Mouse (Mus musculus) adrenal gland, postnatal 4 days (tissue): Measurements from ENCODE around the gene Gm21865. TPM values are rescaled to one million over a fixed set of nuclear protein-coding genes. Genes with fewer than 3 reads are reported as not detected.
"Not testable (repeated sequence)": the region's sequence is repeated elsewhere in the genome, so short reads cannot be mapped to it uniquely, and the experiment has no call there.

Source experiments
- DNase-seq, 2 experiments: peaks; one replicate each; pipeline ENCODE4 v3.0.0; 2021 to 2022; ENCODE audit warnings: low spot score in 2 of 2, mixed read lengths in 2 of 2
- long read RNA-seq, 2 experiments: library from polyadenylated mRNA; stranded (forward); transcript quantifications; one replicate each; pipeline ENCODE4 v2.0.0; 2021
- total RNA-seq, 2 experiments: library from RNA; stranded (reverse); gene quantifications; 2 replicates each; pipeline ENCODE4 v1.2.3; 2021

The Gm21865 gene
- not detected for total RNA-seq
- long read RNA-seq, experiment 1, result 0 reads
- long read RNA-seq, experiment 2, result 0 reads

GRCm38 (mm10) chrY:40316803-40317202, at the start of gene Gm21865:
Gene Gm21865, minus strand, starts transcription at chrY:40316903.
- DNase-seq, result not testable (repeated sequence)

Other genes starting within 250 kb of the Gm21865 start
- gene Gm21882, start 64.6 kb upstream of the Gm21865 start, total RNA-seq, result not detected